Mouse (Mus musculus): Measurements from ENCODE around the gene Slc39a8. TPM values are rescaled to one million over a fixed set of nuclear protein-coding genes. Genes with fewer than 3 reads are reported as not detected.

The Slc39a8 gene
- polyA plus RNA-seq, 2 experiments, result 27.5 to 55.4 TPM

DNA sequence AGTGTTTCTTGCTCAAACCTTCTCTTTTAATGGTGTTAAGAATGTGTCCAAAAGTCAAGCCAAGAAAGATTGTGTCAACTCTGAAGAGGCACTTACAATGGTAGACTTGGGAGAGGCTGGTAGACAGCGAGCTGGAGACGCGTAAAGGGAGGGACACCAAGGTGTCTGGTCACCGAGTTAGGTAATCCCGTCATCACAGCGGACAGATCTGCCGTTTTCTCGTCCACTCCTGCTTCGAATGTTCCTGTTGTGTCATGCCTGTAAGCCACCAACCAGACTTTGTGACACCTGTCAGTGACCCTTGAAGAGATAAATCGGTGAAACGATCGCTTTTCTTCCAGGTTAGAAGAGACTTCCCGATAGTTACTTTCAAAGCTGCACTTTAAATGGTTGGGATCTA lies 14.5 kb downstream of the Slc39a8 start:
- Histone ChIP-seq H3K27me3 (ENCODE audit: control insufficient read depth, insufficient read depth, low read length) (no peaks in the 10 kb centered on the region), H3K4me2 (ENCODE audit: low read depth) (no peak overlapping the region), H3K4me1 (replicated peaks; ENCODE audit: control insufficient read depth in 2 of 2, insufficient read depth in 2 of 2, low read length in 1 of 2) (peaks cover 33 to 41% of the 10 kb centered on the region in 2 experiments), H3K9me3 (ENCODE audit: control insufficient read depth, low read length) (no peaks in the 10 kb centered on the region), H3K9ac (replicated peaks) (no peak overlapping the region), H3K36me3 (replicated peaks; ENCODE audit: control insufficient read depth, insufficient read depth, low read depth) (no peaks in the 10 kb centered on the region; the same call in 1 of the 2 replicates), H3K27ac (no peak overlapping the region), H3K4me3 (ENCODE audit: insufficient read depth in 1 of 2, low read depth in 2 of 2, low read length in 2 of 2) (no peak overlapping the region)
- ATAC-seq (ENCODE audit: insufficient read depth) (no peak), DNase-seq (ENCODE audit: low read depth in 3 of 3, low spot score in 3 of 3) (no peak)
- WGBS (ENCODE audit: insufficient replicate concordance), result 86% methylated on average over 13 of the region's 13 CpGs
- no peak for TF ChIP-seq EP300 (IDR thresholded peaks at IDR 0.05; ENCODE audit: low read depth)
- TF ChIP-seq CTCF (IDR thresholded peaks at IDR 0.05; ENCODE audit: low read depth), result no peak

DNA sequence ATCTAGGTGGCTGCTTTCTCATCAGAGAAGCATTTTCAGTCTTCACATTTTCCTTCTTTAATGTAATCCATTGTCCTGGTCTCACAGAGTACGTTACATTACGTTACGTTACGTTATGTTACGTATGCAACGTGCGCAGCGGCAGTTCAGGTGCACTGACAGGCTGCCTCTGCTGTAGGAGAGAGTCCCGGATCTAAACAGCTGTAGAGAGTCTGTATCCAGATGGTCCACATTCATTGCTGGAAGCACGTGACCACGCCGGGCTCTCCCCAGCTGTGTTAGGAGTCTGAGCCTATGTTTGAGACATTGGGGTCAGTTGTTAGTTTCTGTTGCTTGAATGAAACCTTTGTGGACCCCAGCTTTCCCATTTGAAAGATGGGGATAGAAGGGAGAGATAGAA lies 15.1 kb downstream of the Slc39a8 start:
- TF ChIP-seq EP300 (IDR thresholded peaks at IDR 0.05; ENCODE audit: low read depth), result no peak
- H3K9ac ChIP-seq (replicated peaks), result no peak overlapping the region
- H3K4me3 ChIP-seq (ENCODE audit: insufficient read depth in 1 of 2, low read depth in 2 of 2, low read length in 2 of 2), result no peak overlapping the region
- DNase-seq (ENCODE audit: low read depth in 3 of 3, low spot score in 3 of 3) (no peak), ATAC-seq (ENCODE audit: insufficient read depth) (no peak)
- 88% methylated on average over 12 of the region's 12 CpGs for WGBS (ENCODE audit: insufficient replicate concordance)
- no peaks in the 10 kb centered on the region for H3K9me3 ChIP-seq (ENCODE audit: control insufficient read depth, low read length)
- H3K36me3 ChIP-seq (replicated peaks; ENCODE audit: control insufficient read depth, insufficient read depth, low read depth), result no peaks in the 10 kb centered on the region; the same call in 1 of the 2 replicates
- H3K4me2 ChIP-seq (ENCODE audit: low read depth), result no peak overlapping the region
- H3K4me1 ChIP-seq (replicated peaks; ENCODE audit: control insufficient read depth in 2 of 2, insufficient read depth in 2 of 2, low read length in 1 of 2), result peaks cover 38 to 45% of the 10 kb centered on the region in 2 experiments
- H3K27ac ChIP-seq, result no peak overlapping the region
- H3K27me3 ChIP-seq (ENCODE audit: control insufficient read depth, insufficient read depth, low read length), result no peaks in the 10 kb centered on the region

DNA sequence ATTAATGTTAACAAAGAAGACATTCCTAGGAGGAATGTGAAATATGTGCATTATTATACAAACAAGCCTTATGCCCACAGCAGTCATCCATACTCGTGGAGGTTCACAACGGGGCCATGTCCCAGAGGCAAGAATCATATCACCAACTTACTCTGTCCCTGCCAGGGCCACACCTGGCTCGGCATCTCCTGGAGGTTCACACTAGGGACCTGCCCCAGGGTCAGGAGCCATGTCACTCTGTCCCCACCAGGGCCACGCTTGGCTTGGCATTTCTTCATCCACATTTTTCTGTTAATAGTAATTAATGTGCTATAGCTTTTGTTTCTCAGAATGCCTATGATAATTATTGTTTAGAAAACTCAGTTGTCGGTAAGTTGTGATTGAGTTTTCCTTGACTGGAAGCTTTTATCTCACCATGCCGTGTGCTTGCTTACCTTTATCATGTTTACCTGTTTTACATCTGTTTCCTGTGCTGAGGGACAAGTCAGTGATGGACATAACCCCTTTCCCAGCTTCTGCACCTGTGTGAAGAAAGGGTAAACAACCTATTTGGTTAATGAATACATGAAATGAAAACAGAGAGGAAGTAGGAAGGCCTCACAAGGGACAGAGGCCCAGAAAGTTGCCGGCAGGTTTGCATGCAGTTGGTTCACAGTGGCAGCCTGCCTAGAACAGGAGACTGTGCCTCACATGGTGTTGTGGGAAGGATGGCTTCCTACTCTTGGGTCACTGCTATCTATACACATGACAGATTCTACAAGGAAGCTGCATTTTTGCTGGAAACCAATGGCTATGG lies 16.8 kb downstream of the Slc39a8 start:
- Histone ChIP-seq H3K4me2 (ENCODE audit: low read depth) (peak overlapping the region; percentile 62), H3K4me1 (replicated peaks; ENCODE audit: control insufficient read depth in 2 of 2, insufficient read depth in 2 of 2, low read length in 1 of 2) (peaks cover 38 to 45% of the 10 kb centered on the region in 2 experiments), H3K27me3 (ENCODE audit: control insufficient read depth, insufficient read depth, low read length) (no peaks in the 10 kb centered on the region), H3K4me3 (ENCODE audit: insufficient read depth in 1 of 2, low read depth in 2 of 2, low read length in 2 of 2) (no peak overlapping the region), H3K9ac (replicated peaks) (no peak overlapping the region; the same call in 1 of the 2 replicates), H3K27ac (peak overlapping the region; percentile 78), H3K9me3 (ENCODE audit: control insufficient read depth, low read length) (no peaks in the 10 kb centered on the region), H3K36me3 (replicated peaks; ENCODE audit: control insufficient read depth, insufficient read depth, low read depth) (no peaks in the 10 kb centered on the region; the same call in 1 of the 2 replicates)
- DNase-seq (ENCODE audit: low read depth in 3 of 3, low spot score in 3 of 3), result no peak
- TF ChIP-seq CTCF (IDR thresholded peaks at IDR 0.05; ENCODE audit: low read depth), result no peak
- TF ChIP-seq EP300 (IDR thresholded peaks at IDR 0.05; ENCODE audit: low read depth), result no peak
- 49% methylated on average over 7 of the region's 7 CpGs for WGBS (ENCODE audit: insufficient replicate concordance)
- ATAC-seq (ENCODE audit: insufficient read depth), result no peak

DNA sequence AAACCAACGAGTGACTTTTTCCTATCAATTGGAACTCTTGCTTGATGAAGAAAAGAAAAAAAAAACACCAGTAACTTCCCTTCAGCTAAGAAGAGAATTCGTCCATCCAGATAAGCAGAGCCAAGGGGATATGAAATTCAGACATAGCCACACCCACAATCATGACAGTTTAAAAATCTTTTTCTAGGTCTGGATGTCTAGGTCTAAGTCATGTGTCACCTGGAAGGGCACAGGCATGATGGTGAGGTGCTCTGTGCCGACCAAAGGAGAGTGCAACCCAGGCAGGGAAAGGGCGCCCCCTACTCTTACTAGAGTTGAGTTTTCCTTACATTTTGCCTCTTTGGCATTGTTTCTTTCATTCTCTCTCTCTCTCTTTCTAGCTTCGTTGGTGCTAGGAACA lies 18.1 kb downstream of the Slc39a8 start:
- Histone ChIP-seq H3K36me3 (replicated peaks; ENCODE audit: control insufficient read depth, insufficient read depth, low read depth) (no peaks in the 10 kb centered on the region; the same call in 1 of the 2 replicates), H3K4me1 (replicated peaks; ENCODE audit: control insufficient read depth in 2 of 2, insufficient read depth in 2 of 2, low read length in 1 of 2) (peaks cover 38 to 45% of the 10 kb centered on the region in 2 experiments), H3K4me3 (ENCODE audit: insufficient read depth in 1 of 2, low read depth in 2 of 2, low read length in 2 of 2) (no peak overlapping the region), H3K27me3 (ENCODE audit: control insufficient read depth, insufficient read depth, low read length) (no peaks in the 10 kb centered on the region), H3K4me2 (ENCODE audit: low read depth) (peak overlapping the region; percentile 62), H3K9me3 (ENCODE audit: control insufficient read depth, low read length) (no peaks in the 10 kb centered on the region), H3K9ac (replicated peaks) (peak overlapping the region; percentile 9; the same call in 1 of the 2 replicates), H3K27ac (peak overlapping the region; percentile 78)
- peak; percentile 24 to 36 (median 30) for DNase-seq (ENCODE audit: low read depth in 3 of 3, low spot score in 3 of 3)
- TF ChIP-seq EP300 (IDR thresholded peaks at IDR 0.05; ENCODE audit: low read depth) (no peak), CTCF (IDR thresholded peaks at IDR 0.05; ENCODE audit: low read depth) (peak; percentile 60)
- WGBS (ENCODE audit: insufficient replicate concordance), result 25% methylated on average over 5 of the region's 5 CpGs
- peak; percentile 65 for ATAC-seq (ENCODE audit: insufficient read depth)

DNA sequence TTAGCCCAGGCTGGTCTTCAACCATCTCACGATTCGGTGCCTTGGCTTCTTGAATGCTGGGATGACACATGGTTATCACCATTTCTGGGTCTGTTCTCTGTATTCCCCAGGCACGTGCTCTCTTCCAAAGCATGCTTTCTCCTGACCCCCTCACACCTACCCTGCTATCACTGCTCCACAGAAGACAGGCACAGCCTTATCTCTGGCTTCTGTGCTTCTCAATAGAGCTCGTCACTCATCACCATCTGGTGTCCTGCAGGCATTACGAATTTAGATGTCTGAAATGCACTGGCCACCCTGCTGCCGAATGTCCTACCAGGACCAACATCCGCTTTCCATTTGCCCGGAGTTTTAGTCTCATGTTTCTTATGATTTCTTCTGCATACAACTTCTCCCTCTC lies 18.6 kb downstream of the Slc39a8 start:
- TF ChIP-seq CTCF (IDR thresholded peaks at IDR 0.05; ENCODE audit: low read depth) (no peak), EP300 (IDR thresholded peaks at IDR 0.05; ENCODE audit: low read depth) (peak; percentile 93)
- H3K9ac ChIP-seq (replicated peaks), result peak overlapping the region; percentile 15
- no peaks in the 10 kb centered on the region for H3K9me3 ChIP-seq (ENCODE audit: control insufficient read depth, low read length)
- no peaks in the 10 kb centered on the region; the same call in 1 of the 2 replicates for H3K36me3 ChIP-seq (replicated peaks; ENCODE audit: control insufficient read depth, insufficient read depth, low read depth)
- H3K27me3 ChIP-seq (ENCODE audit: control insufficient read depth, insufficient read depth, low read length), result no peaks in the 10 kb centered on the region
- DNase-seq (ENCODE audit: low read depth in 3 of 3, low spot score in 3 of 3) (peak; percentile 64 to 71 (median 71)), ATAC-seq (ENCODE audit: insufficient read depth) (peak; percentile 98)
- peak overlapping the region; percentile 62 for H3K4me2 ChIP-seq (ENCODE audit: low read depth)
- peaks cover 38 to 45% of the 10 kb centered on the region in 2 experiments for H3K4me1 ChIP-seq (replicated peaks; ENCODE audit: control insufficient read depth in 2 of 2, insufficient read depth in 2 of 2, low read length in 1 of 2)
- no peak overlapping the region for H3K4me3 ChIP-seq (ENCODE audit: insufficient read depth in 1 of 2, low read depth in 2 of 2, low read length in 2 of 2)
- H3K27ac ChIP-seq, result peak overlapping the region; percentile 78
- WGBS (ENCODE audit: insufficient replicate concordance), result 14% methylated on average over 8 of the region's 8 CpGs

Data from liver, embryonic 14.5 days (tissue).